Mouse (Mus musculus) lung, postnatal 25 days (tissue): Measurements from ENCODE around the gene Gm3453.
"Not testable (repeated sequence)": the region's sequence is repeated elsewhere in the genome, so short reads cannot be mapped to it uniquely, and the experiment has no call there.

ENCODE experiments used
- DNase-seq: peaks from one replicate; pipeline ENCODE4 v3.0.0; 2022; ENCODE audit warnings: low spot score

Gene Gm3453

DNA sequence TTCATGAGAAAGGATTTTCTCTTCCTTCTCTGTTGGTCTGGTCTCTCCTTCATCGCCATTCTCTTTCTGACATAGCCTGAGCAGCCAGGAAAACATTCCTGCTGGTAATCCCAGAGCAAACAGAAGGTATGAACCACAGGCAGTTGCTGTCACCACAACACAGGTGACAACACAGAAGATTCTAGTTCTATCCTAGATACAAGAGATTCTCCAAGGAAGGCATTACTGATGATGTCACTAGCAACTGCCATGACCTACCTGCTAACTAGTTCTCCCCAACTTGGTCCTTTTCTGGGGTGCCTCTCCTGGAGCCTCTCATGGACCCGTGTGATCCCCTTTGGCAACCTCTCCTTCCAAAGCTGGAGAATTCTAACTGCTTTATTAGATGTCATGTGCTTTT, at the start of gene Gm3453:
TSS of gene Gm3453 (minus strand) at position 101 of the 400 bp plus-strand sequence.
- not testable (repeated sequence) for DNase-seq

DNA sequence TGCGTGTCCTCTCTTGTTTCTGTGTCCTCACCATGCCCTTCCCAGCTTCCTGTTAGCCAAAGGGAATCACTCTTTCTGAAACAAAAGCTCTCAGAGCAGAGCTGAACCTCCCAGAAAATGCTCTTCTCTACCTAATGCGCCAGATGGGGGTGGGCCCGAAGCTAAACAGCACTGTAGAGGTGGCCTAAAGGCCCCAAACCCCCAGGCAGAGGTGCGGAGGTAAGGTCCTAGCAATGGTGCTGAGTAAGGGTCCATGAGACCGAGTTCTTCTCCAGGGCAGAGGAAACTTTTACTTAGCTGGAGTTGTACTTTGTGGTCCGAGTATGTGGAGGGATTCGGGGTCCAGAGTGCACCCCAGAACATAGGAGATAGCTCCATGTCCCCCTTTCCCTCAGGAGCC, 8.2 kb upstream of the Gm3453 start:
- DNase-seq, result not testable (repeated sequence)

DNA sequence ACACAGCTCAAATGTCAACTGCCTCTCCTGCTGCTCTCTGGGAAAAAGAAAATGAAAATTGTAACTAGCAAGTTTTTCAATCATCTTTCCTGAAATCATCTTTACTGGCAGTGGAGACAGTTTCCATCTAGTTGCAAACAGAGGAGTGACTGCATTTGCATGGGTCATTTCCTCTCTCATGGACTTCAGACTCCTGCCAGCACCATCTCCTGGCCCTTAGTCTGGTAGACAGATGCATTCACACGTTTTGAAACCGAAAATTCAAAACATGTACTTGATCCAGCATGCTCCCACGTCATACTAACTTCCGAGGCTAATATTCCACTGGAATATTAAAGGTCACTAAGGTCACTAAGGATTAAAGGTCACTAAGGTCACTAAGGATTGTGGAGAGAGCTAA, 16.5 kb downstream of the Gm3453 start:
- not testable (repeated sequence) for DNase-seq

DNA sequence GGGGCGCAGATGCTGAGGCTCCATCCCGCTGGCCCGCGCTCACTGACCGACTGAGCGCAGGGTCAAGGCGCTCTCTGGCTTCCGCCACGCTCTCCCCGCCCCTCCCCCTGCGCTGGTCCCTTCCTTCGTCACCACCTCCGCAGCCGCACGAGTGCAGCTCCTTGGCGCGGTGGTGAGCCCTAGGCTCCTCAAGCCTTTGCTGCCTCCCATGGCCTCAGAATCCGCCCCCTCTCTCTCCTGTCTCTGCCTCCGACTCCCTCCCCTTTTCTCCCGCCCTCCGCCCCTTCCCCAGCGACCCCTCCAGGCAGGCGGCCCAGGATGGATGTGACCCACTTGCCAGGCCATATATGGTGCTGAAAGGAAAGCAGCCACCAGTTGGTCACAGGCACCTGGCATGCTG, 17.3 kb downstream of the Gm3453 start, which contains the start of gene Gm3248:
TSS of gene Gm3248 (minus strand) at position 111 of the 400 bp plus-strand sequence.
- not testable (repeated sequence) for DNase-seq

DNA sequence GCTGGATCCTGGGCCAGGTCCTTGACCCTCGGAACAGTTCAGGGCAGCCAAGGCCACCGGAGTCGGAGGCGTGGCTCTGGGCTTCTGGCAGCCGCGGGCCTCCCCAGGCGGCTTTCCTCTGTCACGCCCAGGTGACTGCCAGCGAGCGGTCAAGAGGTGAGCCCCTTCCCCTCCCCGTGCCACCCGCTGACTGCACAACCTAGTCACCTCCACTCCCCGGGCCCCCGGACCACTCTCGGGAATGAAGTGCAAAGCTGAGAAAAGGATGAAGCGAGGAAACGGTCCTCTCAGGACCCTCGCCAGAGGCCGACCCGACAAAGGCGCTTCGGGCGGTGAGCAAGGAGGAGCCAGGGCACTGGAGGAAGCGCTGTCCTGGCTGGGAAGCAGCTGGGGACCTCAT, 17.8 kb downstream of the Gm3453 start:
- not testable (repeated sequence) for DNase-seq

DNA sequence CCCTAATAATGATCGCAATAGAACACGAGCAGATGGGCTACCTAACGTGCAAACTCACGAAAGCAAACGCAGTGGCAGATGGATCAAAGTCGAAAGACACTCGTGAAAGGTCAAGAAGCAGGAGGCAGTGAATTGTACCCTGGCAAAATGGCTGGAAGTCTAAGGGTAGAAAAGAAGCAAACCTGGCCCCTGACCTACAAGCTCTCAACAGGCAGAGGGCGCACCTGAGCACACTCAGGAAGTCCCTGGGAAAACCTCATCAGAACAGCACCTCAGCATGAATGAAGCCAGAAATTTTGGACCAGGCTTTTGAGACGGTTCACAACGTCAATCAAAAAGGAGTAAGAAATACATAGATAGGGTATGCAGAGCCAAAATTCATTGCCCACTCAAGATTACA, 18.5 kb downstream of the Gm3453 start:
- not testable (repeated sequence) for DNase-seq

DNA sequence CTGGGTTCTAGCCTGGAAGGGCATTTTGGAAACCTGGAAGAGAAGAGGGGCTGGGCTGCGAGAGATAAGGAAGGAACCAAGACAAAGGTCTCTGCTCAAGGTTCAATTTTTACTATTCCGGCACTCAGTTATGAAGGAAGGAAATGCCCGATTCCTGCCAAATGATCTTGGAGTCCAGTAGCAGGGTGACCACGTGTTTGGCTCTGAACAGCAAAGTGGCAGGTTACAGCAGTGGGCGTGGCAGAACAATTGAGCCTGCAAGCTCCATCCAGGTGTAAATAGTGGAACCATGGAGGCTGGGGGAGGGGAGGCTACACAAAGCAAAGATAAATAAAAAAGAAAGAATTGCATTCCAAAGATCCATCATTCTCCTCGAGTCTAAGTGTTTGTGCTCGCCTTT, 55.7 kb downstream of the Gm3453 start:
- not testable (repeated sequence) for DNase-seq
